Comparison of ENCODE assay signal across 16 mouse cellular contexts in genomic region chr15:52858682-52859081, GRCm38 (mm10).
DNase-seq lines count a peak whose midpoint lies in the region.
"Had no signal": no experiment of that assay in that cellular context is flagged by ENCODE, and none has a peak within 500 bp of the region (broad histone marks: within the 10 kb centered on the region; RNA-seq: fewer than 3 reads in every experiment).

No protein-coding gene starts in this region.

- DNase-seq in left cerebral cortex, adult 11 months (ENCODE audit: low spot score): peak; percentile 19
- DNase-seq in left cerebral cortex, adult 8-10 months (ENCODE audit: low spot score in 2 of 2): no peak
- peak; percentile 6 for DNase-seq in right cerebral cortex, postnatal 25 days
- DNase-seq in right cerebral cortex, postnatal 10 days (ENCODE audit: low spot score in 2 of 2): no peak
- DNase-seq in telencephalon, adult 2 months (ENCODE audit: low read depth, low spot score): peak; percentile 67
- no peak for DNase-seq in adrenal gland, adult (ENCODE audit: inconsistent age in 2 of 2, low spot score in 1 of 2)
- DNase-seq: adrenal gland, adult 8-10 months; adrenal gland, postnatal 25 days; cerebellum, adult 18-20 months; cerebellum, adult 9-10 months; cerebellum, postnatal 14 days; forebrain, postnatal 0 days; gastrocnemius, postnatal 25 days; heart, adult 18-20 months; heart, postnatal 10 days; heart, postnatal 36 days had no signal

Comparison
In these comparisons a context has a peak if more than half of its experiments do, and no peak if none do; other contexts are left out.
1. DNase-seq: peak in left cerebral cortex, adult 11 months (single experiment), right cerebral cortex, postnatal 25 days (single experiment) and telencephalon, adult 2 months (single experiment); none in left cerebral cortex, adult 8-10 months (0 of 2), right cerebral cortex, postnatal 10 days (0 of 2) and adrenal gland, adult (0 of 2).